Mouse (Mus musculus) common myeloid progenitor, adult 5-6 weeks (primary cell): ENCODE results near the gene March9. TPM values are rescaled to one million over a fixed set of nuclear protein-coding genes. Genes with fewer than 3 reads are reported as not detected.
A peak's percentile ranks its signal among the peaks of the same experiment; 100 is the strongest.

Experiments used
- ATAC-seq: replicated peaks from 2 replicates; pipeline ENCODE4 v1.8.0; 2016; ENCODE audit warnings: low read depth, mild to moderate bottlenecking, moderate TSS enrichment, inconsistent platforms; ENCODE audit not compliant: poor library complexity, severe bottlenecking
- total RNA-seq: library from RNA; stranded (forward); fragments of 200-1000, 187-1606 nt; gene quantifications from 2 replicates; pipeline ENCODE4 v1.2.3, GENCODE M21; 2017

The March9 gene
- total RNA-seq = 0.23 TPM in 1 of 2 replicates, not detected in the other

DNA sequence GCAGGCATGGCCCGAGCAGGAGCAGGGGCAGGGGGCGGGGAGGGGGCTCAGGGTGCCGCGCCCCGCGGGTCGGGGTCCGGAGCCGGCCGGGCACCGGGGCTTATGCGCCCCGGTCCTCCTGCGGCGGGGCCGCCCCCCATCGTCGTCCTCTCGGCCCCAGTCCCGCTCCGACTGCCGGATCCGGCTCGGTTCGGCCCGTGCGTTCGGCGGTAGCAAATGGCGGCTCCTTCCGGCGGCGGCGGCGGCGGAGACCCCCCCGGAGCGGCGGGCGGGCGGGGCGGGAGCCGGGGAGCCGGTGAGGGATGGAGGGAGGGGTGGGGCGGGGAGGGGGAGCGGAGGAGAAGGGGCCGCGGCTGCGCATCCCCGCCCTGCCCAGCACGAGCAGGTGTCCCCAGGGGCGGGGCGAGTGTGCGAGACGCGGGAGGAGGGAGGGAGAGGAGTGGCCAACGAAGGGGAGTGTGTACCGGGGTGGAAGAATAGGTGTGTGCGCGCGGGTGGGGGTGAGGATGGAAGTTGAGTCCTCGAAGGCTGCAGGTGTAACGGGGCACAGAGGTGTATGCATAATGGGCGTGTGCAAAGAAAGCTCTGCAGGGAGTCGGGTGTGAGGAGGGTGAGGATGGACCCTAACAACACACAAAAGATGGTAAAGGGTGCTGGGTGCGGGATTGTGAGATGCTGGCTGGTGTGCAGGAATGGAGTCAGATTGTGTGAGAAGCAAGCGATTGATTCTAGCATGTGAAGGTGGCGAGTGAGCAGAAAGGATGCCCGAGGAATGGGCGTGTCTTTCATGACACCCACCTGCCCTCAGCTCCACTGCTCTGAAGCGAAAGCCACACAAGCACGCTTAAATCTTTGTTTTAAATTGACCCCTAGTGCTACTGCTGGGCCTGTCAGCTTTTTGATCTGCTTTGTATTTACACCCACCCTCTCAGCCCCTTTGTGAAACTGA is at the start of gene March9:
Gene March9, minus strand, starts transcription at position 217 of the 949 bp plus-strand sequence.
- no peak for ATAC-seq

DNA sequence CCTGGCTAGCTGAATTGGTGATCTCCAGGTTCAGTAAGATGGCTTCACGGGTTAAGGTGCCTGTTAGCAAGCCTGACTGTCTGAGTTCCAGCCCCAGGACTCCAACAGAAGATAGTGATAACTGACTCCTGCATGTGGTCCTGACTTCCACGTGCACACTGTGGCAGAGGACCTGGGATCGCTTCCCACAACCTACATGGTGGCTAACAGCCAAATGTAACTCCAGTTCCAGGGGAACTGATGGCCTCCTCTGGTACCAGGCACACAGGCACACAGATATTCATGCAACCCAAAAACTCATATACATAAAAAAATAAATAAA is 48.2 kb upstream of the March9 start:
- ATAC-seq = no peak

DNA sequence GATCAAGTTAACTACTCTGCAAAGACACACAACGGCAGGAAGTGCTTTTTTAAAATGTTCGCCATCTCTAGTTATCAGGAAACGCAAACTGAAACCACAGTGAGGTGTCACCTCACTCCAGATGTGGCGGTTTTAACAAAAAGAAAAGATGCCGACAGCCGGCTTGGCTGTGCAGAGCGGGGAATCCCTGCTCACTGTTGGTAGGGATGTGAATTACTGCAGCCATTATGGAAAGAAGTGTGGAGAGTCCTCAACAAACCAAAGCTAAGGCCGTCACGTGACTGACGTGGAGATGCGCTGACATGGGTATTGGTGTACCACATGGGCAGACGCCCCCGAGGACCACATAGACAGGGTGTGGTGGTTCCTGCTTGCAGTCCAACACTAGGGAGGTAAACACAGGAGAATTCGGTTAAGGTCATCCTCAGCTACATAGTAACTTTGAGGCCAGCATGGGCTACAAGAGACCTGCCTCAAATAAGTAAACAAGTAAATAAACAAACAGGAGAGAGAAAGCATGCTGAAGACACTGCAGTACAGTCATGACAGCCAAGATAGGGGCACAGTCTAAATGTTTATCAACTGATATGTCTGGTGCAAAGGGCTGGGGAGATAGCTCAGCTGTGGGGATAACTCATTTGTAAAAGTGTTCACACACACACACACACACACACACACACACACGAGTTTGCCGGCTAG is 47.7 kb upstream of the March9 start:
- ATAC-seq = peak; percentile 24

DNA sequence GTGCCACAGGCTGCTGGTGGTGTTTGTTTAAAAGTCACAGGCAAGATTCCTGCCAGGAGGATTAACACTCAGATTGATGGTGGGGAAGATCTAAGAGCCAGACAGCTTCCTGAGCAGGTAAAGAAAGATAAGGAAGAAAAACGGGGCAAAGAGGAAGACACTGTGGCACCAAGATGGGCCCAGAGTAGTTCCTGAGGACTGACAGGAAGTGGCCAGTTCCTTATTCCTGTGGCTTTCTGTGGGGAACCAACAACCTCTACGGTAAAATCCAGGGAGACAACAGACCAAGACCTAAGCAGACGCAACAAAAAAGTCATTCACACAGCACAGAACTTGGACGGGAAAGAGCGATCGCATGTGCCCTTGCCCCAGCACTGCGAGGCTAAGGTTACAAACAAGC is 43.6 kb upstream of the March9 start:
- ATAC-seq = peak; percentile 63

DNA sequence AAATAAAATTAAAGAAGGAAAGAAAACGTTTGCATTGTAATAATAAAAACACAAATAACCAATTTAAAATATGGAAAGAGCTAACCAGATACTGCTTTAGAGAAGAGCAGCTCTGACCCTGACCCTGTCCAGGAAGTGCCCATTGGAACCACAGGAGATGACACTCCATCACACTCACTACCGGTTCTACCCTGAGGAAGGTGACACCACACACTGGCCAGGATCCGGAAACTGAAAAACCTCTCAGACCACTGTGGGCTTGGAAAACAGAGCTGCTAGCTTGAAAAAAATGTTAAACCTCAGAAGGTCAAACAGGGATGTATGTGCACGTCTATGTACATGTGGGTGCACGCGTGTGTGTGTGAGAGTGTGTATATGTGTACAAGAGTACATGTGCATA is 41.2 kb upstream of the March9 start:
- peak; percentile 55 for ATAC-seq

DNA sequence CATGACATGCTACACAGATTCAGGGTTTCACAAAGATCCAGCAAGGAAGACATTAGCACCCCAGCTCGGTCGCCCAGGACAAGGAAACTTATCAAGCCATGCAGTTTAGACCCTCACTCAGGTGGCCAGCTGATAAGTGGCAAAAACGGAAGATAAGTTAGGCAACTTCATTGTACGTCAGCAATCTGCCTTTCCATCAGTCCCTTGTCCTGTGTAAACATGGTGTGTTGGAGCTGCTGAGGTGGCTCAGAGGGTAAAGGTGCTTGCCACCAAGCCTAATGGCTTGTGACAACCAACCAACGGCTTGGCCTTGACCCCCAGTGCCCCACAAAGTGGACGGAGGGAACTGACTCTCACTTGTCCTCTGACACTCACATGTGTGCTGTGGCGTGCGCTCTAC is 40.4 kb upstream of the March9 start:
- ATAC-seq = peak; percentile 13; the same call in 1 of the 2 replicates

DNA sequence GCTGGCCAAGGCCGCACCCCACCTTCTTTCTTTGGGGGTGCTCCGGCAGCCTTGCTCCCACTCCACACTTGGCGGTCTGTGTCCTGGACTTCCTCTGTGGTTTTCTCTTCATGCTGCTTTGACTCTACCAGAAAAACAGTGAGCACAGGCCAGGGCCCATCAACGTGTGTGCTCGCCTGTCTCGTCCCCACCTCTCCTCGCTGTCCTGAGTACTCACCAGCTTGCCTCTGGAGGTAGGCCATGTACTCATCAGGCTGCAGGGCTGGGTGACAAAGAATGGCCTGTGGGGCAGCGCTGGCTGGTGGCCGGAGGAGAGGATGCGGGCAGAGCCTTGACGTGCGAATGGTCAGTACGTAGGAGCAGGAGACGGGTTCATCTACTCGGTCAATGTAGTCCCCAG is 39.9 kb upstream of the March9 start:
- ATAC-seq = peak; percentile 23

DNA sequence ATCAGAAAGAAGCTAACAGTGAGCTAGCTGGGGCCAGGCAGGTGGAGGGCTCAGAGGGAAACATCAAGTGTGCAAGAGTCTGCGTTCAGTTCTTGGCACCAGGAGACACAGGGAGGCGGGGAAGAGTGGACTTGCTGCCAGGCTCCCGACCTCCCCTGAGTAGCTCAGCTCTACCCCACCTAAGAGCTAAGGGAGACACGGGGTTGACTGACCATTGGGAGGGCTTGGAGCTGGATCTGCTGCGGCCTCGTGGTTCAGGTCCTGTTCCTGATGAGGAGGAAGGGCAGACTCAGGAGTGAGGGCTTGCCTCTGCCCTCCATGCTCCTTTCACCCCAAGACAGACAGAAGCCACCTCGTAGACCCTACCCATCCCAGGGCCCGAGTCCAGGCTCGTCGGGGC is 39.2 kb upstream of the March9 start:
- ATAC-seq = no peak

DNA sequence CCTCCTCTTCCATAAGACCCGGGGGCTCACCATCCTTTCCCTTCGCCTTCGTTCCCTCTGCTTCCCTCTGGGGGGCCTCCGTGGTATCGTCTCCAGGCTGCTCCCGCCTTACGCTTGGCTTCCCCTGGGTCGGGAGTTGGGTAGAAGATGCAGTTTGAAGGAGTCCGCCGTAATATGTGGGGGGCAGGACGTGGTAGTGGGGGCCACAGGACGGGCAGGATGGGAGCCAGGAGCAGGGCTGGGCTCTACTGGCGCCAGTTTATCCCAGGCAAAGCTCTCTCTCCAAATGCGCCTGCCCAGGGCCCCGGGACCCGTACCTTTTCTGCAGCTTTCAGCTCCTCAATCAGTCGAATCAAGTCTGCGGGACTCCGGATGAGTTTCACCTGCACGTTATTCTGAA is 38.5 kb upstream of the March9 start:
- no peak for ATAC-seq

DNA sequence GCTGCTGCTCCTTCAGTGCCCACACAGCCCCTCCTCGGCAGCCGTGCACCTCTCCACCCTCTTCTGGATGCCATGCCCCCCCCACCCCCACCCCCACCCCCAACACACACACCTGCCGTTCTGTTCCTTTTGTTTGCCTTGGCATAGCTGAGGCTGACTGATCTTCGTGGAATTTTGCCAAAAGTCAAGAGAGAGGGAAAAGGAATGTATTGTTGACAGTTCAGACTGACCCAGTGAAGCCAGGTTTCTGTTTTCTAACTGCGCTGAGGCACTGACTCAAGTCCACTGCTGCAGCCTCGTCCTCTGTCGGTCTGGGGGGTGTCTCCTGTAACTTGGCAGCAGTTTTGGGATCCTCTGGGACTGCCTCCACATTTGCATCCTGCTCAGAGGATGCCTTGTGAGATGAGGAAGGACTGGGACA is 34.4 kb upstream of the March9 start:
- ATAC-seq = no peak

DNA sequence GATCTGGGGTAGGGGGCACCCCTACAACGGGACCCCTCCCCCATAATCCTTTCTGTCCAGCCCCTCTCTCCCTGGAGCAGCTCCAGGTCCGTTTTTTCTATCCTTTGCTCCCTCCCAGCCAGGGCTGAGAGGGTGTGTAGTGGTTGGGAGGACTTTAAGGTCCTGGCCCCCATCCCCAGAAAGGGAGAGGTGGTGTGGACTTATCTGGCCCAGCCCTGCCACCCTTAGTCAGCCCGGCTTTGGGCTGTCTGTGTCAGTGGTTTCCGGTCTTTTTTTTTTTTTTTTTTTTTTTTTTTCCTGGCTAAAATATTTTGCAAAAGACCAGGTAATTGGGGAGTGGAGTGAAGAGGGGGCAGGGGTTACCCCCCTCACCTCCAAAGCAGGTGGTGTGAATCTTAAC is 32.8 kb upstream of the March9 start:
- ATAC-seq = peak; percentile 59

DNA sequence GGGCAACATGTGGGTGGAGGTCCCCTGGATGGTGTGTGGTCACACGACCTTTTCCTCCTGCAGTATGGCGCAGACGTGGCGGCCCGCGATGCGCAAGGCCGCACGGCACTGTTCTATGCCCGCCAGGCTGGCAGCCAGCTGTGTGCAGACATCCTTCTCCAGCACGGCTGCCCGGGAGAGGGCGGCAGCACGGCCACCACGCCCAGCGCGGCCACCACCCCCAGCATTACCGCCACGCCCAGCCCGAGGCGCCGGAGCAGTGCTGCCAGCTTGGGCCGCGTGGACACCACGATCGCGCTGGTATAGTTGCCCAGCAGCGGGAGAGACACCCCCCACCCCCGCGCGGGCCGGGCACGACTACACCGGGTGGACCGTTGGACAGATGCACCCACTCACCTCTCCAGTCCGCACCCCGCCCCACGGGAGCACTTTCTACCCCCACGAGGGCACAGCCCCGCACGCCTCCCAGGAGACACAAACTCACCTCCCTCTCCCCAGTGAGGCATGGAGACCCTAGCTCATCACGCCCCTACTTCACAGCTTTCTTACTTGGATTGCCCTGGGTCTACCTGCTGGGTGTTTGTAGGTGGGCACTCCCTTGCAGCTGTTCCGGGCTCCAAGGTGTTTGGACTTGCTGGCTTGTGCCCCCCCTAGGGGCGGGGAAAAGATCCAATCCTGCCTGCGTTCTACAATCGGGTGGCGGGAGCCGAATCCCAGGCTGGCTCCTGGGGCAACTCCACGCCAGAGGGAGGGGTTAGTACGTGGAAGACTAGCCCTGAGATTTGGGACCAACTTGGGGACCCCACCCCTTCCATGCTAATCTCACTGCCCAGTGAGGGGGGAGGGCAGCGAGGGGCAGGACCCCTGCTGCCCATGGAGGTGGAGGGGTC is 31.8 kb upstream of the March9 start:
- ATAC-seq = no peak

DNA sequence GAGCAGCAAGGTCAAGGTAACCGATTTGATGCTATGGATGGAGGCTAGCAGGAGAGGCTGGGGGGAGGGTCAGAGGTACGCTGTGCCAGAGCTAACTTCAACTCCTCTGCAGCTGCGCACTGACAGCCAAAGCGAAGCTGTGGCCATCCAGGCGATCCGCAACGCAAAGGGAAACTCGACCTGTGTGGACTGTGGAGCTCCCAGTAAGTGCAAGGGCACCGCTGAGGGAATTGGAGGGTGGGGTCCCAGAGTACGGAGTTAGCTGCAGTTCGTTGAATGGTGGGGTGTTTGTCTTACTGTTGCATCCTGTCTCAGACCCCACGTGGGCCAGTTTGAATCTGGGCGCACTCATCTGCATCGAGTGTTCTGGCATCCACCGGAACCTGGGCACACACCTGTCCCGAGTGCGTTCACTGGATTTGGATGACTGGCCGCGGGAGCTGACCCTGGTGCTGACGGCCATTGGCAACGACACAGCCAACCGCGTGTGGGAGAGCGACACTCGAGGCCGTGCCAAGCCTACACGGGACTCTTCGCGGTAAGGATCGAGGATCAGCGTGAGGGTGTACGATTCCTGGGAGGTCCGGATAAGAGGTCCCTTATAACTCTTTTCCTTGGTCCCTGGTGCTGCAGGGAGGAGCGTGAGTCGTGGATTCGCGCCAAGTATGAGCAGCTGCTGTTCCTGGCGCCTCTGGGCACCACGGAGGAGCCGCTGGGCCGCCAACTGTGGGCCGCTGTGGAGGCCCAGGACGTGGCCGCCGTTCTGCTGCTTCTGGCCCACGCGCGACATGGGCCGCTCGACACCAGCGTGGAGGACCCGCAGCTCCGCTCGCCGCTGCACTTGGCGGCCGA is 30.8 kb upstream of the March9 start:
- no peak for ATAC-seq

DNA sequence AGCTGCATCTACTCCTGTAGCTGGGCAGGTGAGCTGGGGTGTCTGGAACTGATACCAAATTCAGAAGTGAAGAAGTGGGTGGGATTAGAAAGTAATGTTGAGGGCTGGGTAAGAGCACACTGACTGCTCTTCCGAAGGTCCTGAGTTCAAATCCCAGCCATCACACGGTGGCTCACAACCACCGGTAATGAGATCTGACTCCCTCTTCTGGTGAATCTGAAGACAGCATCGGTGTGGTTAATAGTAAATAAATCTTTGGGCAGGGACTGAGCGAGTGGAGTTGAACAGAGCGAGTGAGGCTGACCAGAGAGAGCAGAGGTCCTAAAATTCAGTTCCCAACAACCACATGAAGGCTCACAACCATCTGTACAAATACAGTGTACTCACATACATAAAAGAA is 25.6 kb upstream of the March9 start:
- no peak for ATAC-seq

DNA sequence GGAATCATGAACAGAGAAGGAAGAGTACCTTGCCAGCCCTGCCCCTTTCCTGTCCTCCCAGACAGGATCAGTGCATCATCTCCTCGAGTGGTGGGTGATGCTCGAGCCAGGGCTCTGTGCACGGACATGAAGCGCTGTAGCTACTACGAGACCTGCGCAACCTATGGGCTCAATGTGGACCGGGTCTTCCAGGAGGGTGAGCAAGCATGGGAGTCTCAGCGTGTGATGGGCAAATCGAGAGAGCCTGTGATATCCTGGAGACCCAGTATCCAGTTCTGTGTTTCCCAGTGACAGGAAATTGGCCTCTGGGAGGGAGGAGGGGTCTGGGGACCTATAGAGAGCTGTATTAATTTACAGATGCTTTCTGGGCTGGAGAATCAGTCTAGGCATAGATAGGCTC is 25.1 kb upstream of the March9 start:
- ATAC-seq = no peak

DNA sequence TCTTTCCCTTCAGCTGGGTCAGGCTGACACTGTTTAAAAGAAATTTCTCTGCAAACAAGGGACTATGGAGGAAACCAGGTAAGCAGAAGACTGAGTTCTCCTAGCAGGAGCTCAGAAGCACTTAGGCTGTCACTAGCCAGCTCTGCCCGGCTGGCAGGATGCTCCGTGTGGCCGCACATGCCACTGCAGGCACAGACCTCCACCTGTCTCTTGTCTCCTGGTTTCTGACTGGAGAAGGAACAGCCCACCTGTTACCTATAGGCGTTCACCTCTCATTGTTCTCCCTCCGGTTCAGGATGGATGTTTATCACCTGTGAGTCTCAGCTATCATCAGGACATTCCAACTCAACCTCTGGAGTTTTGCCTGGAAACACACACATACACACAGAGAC is 23.9 kb upstream of the March9 start:
- no peak for ATAC-seq

DNA sequence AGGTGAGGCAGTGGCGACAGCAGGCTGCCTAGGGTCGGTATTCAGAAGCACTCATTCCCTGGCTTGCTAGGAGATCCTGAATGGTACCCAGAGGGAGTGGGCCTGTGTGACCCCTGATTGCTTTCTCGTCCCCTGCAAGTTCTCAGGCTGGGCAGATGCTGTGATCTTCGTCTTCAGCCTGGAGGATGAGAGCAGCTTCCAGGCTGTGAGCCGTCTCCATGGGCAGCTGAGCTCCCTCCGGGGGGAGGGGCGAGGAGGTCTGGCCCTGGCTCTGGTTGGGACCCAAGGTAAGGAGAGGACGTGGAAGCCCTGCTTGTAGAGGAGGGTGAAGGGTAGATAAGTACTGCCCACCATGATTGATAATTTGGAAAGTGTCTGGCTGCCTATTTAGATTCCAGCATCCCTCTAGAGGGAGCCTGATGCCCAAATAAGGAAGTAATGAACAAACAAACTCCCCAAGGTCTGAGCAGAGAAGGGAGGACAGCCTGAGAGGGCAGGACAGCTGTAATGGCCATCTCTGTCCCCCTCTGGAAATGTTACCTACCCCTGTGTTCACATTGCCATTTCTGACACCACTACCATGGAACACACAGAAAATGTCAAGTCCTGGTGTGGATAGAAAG is 23.4 kb upstream of the March9 start:
- no peak for ATAC-seq

DNA sequence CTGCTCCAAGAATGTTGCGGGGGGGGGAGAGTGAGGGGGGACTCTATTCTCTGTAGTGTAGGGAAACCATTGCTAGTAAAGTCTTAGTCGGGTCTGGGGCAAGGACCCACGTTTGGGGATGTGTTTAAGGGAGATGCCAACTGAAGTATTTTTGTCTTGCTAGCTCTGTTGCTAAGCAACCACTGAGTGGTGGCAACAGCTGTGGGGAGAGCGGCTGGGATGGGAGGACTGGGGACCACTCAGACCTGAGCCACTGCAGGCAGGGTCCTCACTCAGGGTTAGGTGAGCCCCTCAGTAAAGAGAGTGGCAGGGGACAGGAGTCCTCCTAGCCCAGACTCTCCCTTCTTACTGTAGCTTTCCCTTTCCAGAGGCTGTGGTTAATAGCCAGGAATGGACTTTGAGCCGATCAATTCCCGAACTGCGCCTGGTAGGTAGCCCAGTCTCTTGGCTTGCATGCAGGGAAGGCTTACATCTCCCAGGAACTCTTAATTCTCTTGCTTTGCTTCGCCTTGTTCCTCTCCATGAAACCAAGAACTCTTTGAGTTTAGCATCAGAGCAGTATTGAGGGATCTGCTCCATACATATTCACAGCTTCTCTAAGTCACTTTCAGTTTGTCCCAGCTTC is 22.1 kb upstream of the March9 start:
- ATAC-seq = no peak
